Mouse (Mus musculus): Measurements from ENCODE around the gene Rad9b.
A peak's percentile ranks its signal among the peaks of the same experiment; 100 is the strongest.
"Not testable (repeated sequence)": the region's sequence is repeated elsewhere in the genome, so short reads cannot be mapped to it uniquely, and the experiment has no call there.

Gene Rad9b

GRCm38 (mm10) chr5:122354492-122355067 is 547 bp upstream of the Rad9b start:
- no peak for DNase-seq

GRCm38 (mm10) chr5:122345777-122346176 is 8.3 kb downstream of the Rad9b start:
- DNase-seq, result no peak

- DNase-seq, result peak; percentile 81 to 83
Measured at GRCm38 (mm10) chr5:122344260-122344659, 9.8 kb downstream of the Rad9b start.

- no peak for DNase-seq
Measured at GRCm38 (mm10) chr5:122343768-122344167, 10.3 kb downstream of the Rad9b start.

- no peak for DNase-seq
Measured at GRCm38 (mm10) chr5:122342874-122343273, 11.2 kb downstream of the Rad9b start.

GRCm38 (mm10) chr5:122336554-122337294 is 17.3 kb downstream of the Rad9b start:
- DNase-seq, result no peak

GRCm38 (mm10) chr5:122334682-122335081 is 19.4 kb downstream of the Rad9b start:
- DNase-seq, result no peak

- DNase-seq, result no peak
Measured at GRCm38 (mm10) chr5:122330269-122330668, 23.8 kb downstream of the Rad9b start.

- no peak for DNase-seq
Measured at GRCm38 (mm10) chr5:122327283-122327682, 26.8 kb downstream of the Rad9b start.

- DNase-seq, result no peak
Measured at GRCm38 (mm10) chr5:122325477-122325876, 28.6 kb downstream of the Rad9b start.

- no peak for DNase-seq
Measured at GRCm38 (mm10) chr5:122324608-122325431, 29.2 kb downstream of the Rad9b start.

- no peak for DNase-seq
Measured at GRCm38 (mm10) chr5:122323523-122323922, 30.5 kb downstream of the Rad9b start.

GRCm38 (mm10) chr5:122320205-122320781 is 33.7 kb downstream of the Rad9b start:
- no peak for DNase-seq

- DNase-seq, result peak; percentile 41 to 74
Measured at GRCm38 (mm10) chr5:122319474-122320204, 34.4 kb downstream of the Rad9b start.

GRCm38 (mm10) chr5:122318976-122319375 is 35.1 kb downstream of the Rad9b start:
- not testable (repeated sequence) for DNase-seq

GRCm38 (mm10) chr5:122318100-122318499 is 35.9 kb downstream of the Rad9b start:
- DNase-seq, result peak; percentile 36 to 63

GRCm38 (mm10) chr5:122317329-122318045 is 36.5 kb downstream of the Rad9b start:
- DNase-seq, result peak; percentile 66 to 71

- peak; percentile 95 to 99 for DNase-seq
Measured at GRCm38 (mm10) chr5:122314966-122315667, 38.9 kb downstream of the Rad9b start.

GRCm38 (mm10) chr5:122312942-122313684 is 40.9 kb downstream of the Rad9b start:
- peak; percentile 64 to 90 for DNase-seq

GRCm38 (mm10) chr5:122312346-122312745 is 41.7 kb downstream of the Rad9b start:
- DNase-seq, result no peak

Measured in kidney, postnatal 25 days (tissue).